Comparison of ENCODE assay signal across 9 mouse cellular contexts in the genomic region with DNA sequence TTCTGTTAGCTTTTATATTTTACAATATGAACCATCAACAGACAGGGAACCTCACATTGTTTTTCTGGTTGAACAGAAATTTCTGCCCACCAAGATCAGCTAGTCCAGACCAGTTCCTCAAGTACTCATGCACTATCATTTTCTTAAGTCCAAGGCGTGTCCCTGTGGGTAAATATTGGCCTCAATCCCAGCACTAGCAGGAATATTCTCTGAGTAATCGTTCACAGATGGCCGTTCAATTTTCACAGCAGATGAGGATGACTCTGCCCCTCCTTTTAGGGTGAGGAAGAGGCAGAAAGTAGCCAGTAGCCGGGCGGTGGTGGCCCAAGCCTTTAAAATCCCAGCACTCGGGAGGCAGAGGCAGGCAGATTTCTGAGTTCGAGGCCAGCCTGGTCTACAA. TPM values are rescaled to one million over a fixed set of nuclear protein-coding genes. Genes with fewer than 3 reads are reported as not detected.
DNase-seq lines count a peak whose midpoint lies in the region; ATAC-seq and TF ChIP-seq lines count a peak whose summit lies in the region.
"Had no signal": no experiment of that assay in that cellular context is flagged by ENCODE, and none has a peak within 500 bp of the region (broad histone marks: within the 10 kb centered on the region; RNA-seq: fewer than 3 reads in every experiment).

No protein-coding gene starts in this region.

- peak overlapping the region; percentile 86 for H3K27ac ChIP-seq in spleen, adult 2 months (ENCODE audit: insufficient read depth, low read length)
- peak overlapping the region; percentile 100 for H3K27ac ChIP-seq in embryonic fibroblast, embryonic 13.5 days (ENCODE audit: insufficient read depth, low read length)
- H3K27ac ChIP-seq in intestine, embryonic 15.5 days, result no peak overlapping the region
- no peak overlapping the region for H3K27ac ChIP-seq in stomach, embryonic 15.5 days
- no peak overlapping the region for H3K27ac ChIP-seq in hindbrain, embryonic 14.5 days

- no peak for ATAC-seq in intestine, embryonic 15.5 days
- no peak for ATAC-seq in stomach, embryonic 15.5 days (ENCODE audit: insufficient read depth, low FRiP score, low read depth)
- ATAC-seq in monocyte, adult 5-6 weeks (replicated peaks; ENCODE audit: insufficient number of reproducible peaks, low FRiP score, low TSS enrichment, poor library complexity, severe bottlenecking), result no peak
- no peak for ATAC-seq in hindbrain, embryonic 14.5 days (ENCODE audit: low FRiP score)

- no peak for TF ChIP-seq POLR2A in spleen, adult 2 months (IDR thresholded peaks at IDR 0.05; ENCODE audit: low read depth, low read length)
- 0 out of 2 replicates have a peak, but pooled peaks have one; percentile 25 for TF ChIP-seq POLR2A in embryonic fibroblast, embryonic 13.5 days (IDR thresholded peaks at IDR 0.05; ENCODE audit: low read depth, low read length)

- H3K9me3 ChIP-seq in intestine, embryonic 15.5 days, result no peaks in the 10 kb centered on the region
- no peaks in the 10 kb centered on the region for H3K9me3 ChIP-seq in stomach, embryonic 15.5 days
- H3K9me3 ChIP-seq in hindbrain, embryonic 14.5 days (ENCODE audit: control insufficient read depth, low read length), result no peaks in the 10 kb centered on the region

- H3K9ac ChIP-seq in intestine, embryonic 15.5 days, result no peak overlapping the region
- no peak overlapping the region for H3K9ac ChIP-seq in stomach, embryonic 15.5 days
- H3K9ac ChIP-seq in hindbrain, embryonic 14.5 days, result no peak overlapping the region

- no peak for TF ChIP-seq CTCF in spleen, adult 2 months (IDR thresholded peaks at IDR 0.05; ENCODE audit: extremely low read depth, insufficient read depth, insufficient read length, insufficient replicate concordance)
- no peak for TF ChIP-seq CTCF in embryonic fibroblast, embryonic 13.5 days (IDR thresholded peaks at IDR 0.05; ENCODE audit: borderline replicate concordance, insufficient read depth, low read length)

- peak overlapping the region; percentile 6; the same call in 1 of the 2 replicates for H3K4me3 ChIP-seq in spleen, adult 2 months (ENCODE audit: extremely low read depth, insufficient read depth, insufficient read length)
- H3K4me3 ChIP-seq in embryonic fibroblast, embryonic 13.5 days (ENCODE audit: insufficient read depth, low read length), result no peak overlapping the region
- H3K4me3 ChIP-seq in intestine, embryonic 15.5 days (replicated peaks), result no peak overlapping the region
- H3K4me3 ChIP-seq in stomach, embryonic 15.5 days (replicated peaks), result no peak overlapping the region
- H3K4me3 ChIP-seq in hindbrain, embryonic 14.5 days (replicated peaks; ENCODE audit: low read length), result no peak overlapping the region

- WGBS in spleen, adult 2 months, result 58% methylated on average over 7 of the region's 7 CpGs
- WGBS in intestine, embryonic 15.5 days, result 67% methylated on average over 7 of the region's 7 CpGs
- WGBS in stomach, embryonic 15.5 days, result 75% methylated on average over 7 of the region's 7 CpGs
- 91% methylated on average over 7 of the region's 7 CpGs for WGBS in hindbrain, embryonic 14.5 days

- DNase-seq in spleen, adult 2 months (ENCODE audit: low read depth in 1 of 2, low spot score in 2 of 2), result no peak
- DNase-seq in spleen, adult 12 weeks (ENCODE audit: low spot score), result no peak
- no peak for DNase-seq in hindbrain, embryonic 14.5 days (ENCODE audit: low spot score)

- H3K4me2 ChIP-seq in intestine, embryonic 15.5 days (replicated peaks), result peak overlapping the region; percentile 4; the same call in 1 of the 2 replicates
- peak overlapping the region; percentile 71 for H3K4me2 ChIP-seq in stomach, embryonic 15.5 days
- no peak overlapping the region for H3K4me2 ChIP-seq in hindbrain, embryonic 14.5 days (replicated peaks)

- H3K27me3 ChIP-seq in spleen, adult 2 months (ENCODE audit: control insufficient read depth, insufficient read depth, low read length), result no peaks in the 10 kb centered on the region
- no peaks in the 10 kb centered on the region for H3K27me3 ChIP-seq in intestine, embryonic 15.5 days (replicated peaks)
- no peaks in the 10 kb centered on the region for H3K27me3 ChIP-seq in stomach, embryonic 15.5 days (replicated peaks)
- no peaks in the 10 kb centered on the region for H3K27me3 ChIP-seq in hindbrain, embryonic 14.5 days (ENCODE audit: control insufficient read depth, insufficient read depth, low read length)

- peaks cover 10% of the 10 kb centered on the region for H3K36me3 ChIP-seq in spleen, adult 2 months (ENCODE audit: control insufficient read depth, insufficient read depth, low read length)
- 0 out of 2 replicates have a peak, but pooled peaks cover 4% of the 10 kb centered on the region for H3K36me3 ChIP-seq in intestine, embryonic 15.5 days
- H3K36me3 ChIP-seq in stomach, embryonic 15.5 days, result no peaks in the 10 kb centered on the region
- H3K36me3 ChIP-seq in hindbrain, embryonic 14.5 days (replicated peaks; ENCODE audit: control insufficient read depth, insufficient read depth), result peaks cover 4% of the 10 kb centered on the region

- peaks cover 23% of the 10 kb centered on the region for H3K4me1 ChIP-seq in spleen, adult 2 months (ENCODE audit: control insufficient read depth, insufficient read depth, insufficient read length)
- peaks cover 6% of the 10 kb centered on the region; the same call in 1 of the 2 replicates for H3K4me1 ChIP-seq in embryonic fibroblast, embryonic 13.5 days (ENCODE audit: control insufficient read depth, insufficient read depth, low read length)
- no peaks in the 10 kb centered on the region for H3K4me1 ChIP-seq in intestine, embryonic 15.5 days (replicated peaks)
- peaks cover 6% of the 10 kb centered on the region for H3K4me1 ChIP-seq in stomach, embryonic 15.5 days
- H3K4me1 ChIP-seq in hindbrain, embryonic 14.5 days (replicated peaks; ENCODE audit: control insufficient read depth, insufficient read depth, low read length), result peaks cover 6% of the 10 kb centered on the region

RNA-seq across cellular contexts. Expression of a gene that starts 24.7 kb away (rescaled TPM):
- polyA plus RNA-seq in spleen, adult 2 months (2012; rRNA removed), result not detected in 2 replicates
- polyA plus RNA-seq in embryonic fibroblast, embryonic 13.5 days (2011; ENCODE audit: insufficient read length, low read depth, missing spikeins), result 0.23 TPM in 1 of 2 replicates, not detected in the other
- polyA plus RNA-seq in intestine, embryonic 15.5 days (2015; fragmentation: Nextera tagmentation; extraction: Ambion mirVana), result 0.06 and 0.24 TPM in 2 replicates
- polyA plus RNA-seq in stomach, embryonic 15.5 days (2015; fragmentation: Nextera tagmentation; extraction: Ambion mirVana), result 0.32 and 0.43 TPM in 2 replicates
- total RNA-seq in monocyte, adult 5-6 weeks (2017), result not detected in 3 replicates
- polyA plus RNA-seq in hindbrain, embryonic 14.5 days (2014; fragmentation: Nextera tagmentation; extraction: Ambion mirVana), result not detected in 2 replicates
- total RNA-seq: adrenal gland, adult 18-20 months had no signal
- polyA plus RNA-seq: midbrain, embryonic 11.5 days had no signal

RNA-seq across cellular contexts. Expression of a gene that starts 29.6 kb away (rescaled TPM):
- 4.9 and 6.4 TPM in 2 replicates for polyA plus RNA-seq in spleen, adult 2 months (2012; rRNA removed)
- 50.9 and 56.0 TPM in 2 replicates for polyA plus RNA-seq in embryonic fibroblast, embryonic 13.5 days (2011; ENCODE audit: insufficient read length, low read depth, missing spikeins)
- polyA plus RNA-seq in intestine, embryonic 15.5 days (2015; fragmentation: Nextera tagmentation; extraction: Ambion mirVana), result 18.4 and 20.0 TPM in 2 replicates
- polyA plus RNA-seq in stomach, embryonic 15.5 days (2015; fragmentation: Nextera tagmentation; extraction: Ambion mirVana), result 20.5 and 21.1 TPM in 2 replicates
- 148 to 161 TPM (median 159 TPM) in 3 replicates for total RNA-seq in monocyte, adult 5-6 weeks (2017)
- polyA plus RNA-seq in hindbrain, embryonic 14.5 days (2014; fragmentation: Nextera tagmentation; extraction: Ambion mirVana), result 7.1 and 7.5 TPM in 2 replicates

RNA-seq across cellular contexts. Expression of a gene that starts 58.0 kb away (rescaled TPM):
- not detected in 2 replicates for polyA plus RNA-seq in spleen, adult 2 months (2012; rRNA removed)
- 0.23 TPM in 1 of 2 replicates, not detected in the other for polyA plus RNA-seq in embryonic fibroblast, embryonic 13.5 days (2011; ENCODE audit: insufficient read length, low read depth, missing spikeins)
- polyA plus RNA-seq in intestine, embryonic 15.5 days (2015; fragmentation: Nextera tagmentation; extraction: Ambion mirVana), result 0.16 and 0.32 TPM in 2 replicates
- polyA plus RNA-seq in stomach, embryonic 15.5 days (2015; fragmentation: Nextera tagmentation; extraction: Ambion mirVana), result not detected in 2 replicates
- not detected in 3 replicates for total RNA-seq in monocyte, adult 5-6 weeks (2017)
- not detected in 2 replicates for polyA plus RNA-seq in hindbrain, embryonic 14.5 days (2014; fragmentation: Nextera tagmentation; extraction: Ambion mirVana)
- polyA plus RNA-seq: midbrain, embryonic 11.5 days had no signal

Comparison
In these comparisons a context has a peak if more than half of its experiments do, and no peak if none do; other contexts are left out.
1. H3K27ac ChIP-seq: peak in spleen, adult 2 months (single experiment) and embryonic fibroblast, embryonic 13.5 days (single experiment); none in intestine, embryonic 15.5 days (single experiment), stomach, embryonic 15.5 days (single experiment) and hindbrain, embryonic 14.5 days (single experiment).